Mouse (Mus musculus) embryonic facial prominence, embryonic 11.5 days (tissue): ENCODE results near the gene Doc2b. TPM values are rescaled to one million over a fixed set of nuclear protein-coding genes. Genes with fewer than 3 reads are reported as not detected.

ENCODE experiments used
- ATAC-seq: fragments of 200-750 bp; cut with Nextera tagmentation; replicated peaks from 2 replicates; pipeline ENCODE4 v1.8.0; 2017; ENCODE audit warnings: low read depth; ENCODE audit not compliant: insufficient number of reproducible peaks, low FRiP score, low TSS enrichment
- DNase-seq: peaks from one replicate; pipeline ENCODE4 v3.0.0-alpha.2; 2015; ENCODE audit warnings: low spot score
- H3K27ac ChIP-seq: fragments of 300-500 bp; sonication (generic); replicated peaks from 2 replicates; pipeline ENCODE4 v1.5.1; 2014; ENCODE audit warnings: mild to moderate bottlenecking, low read depth, low read length, control low read depth
- H3K27me3 ChIP-seq: fragments of 300-500 bp; sonication (generic); 2 replicates; pipeline ENCODE4 v1.6.1; 2014; ENCODE audit warnings: mild to moderate bottlenecking, low read length, moderate library complexity, mixed read lengths; ENCODE audit not compliant: control insufficient read depth, insufficient read depth
- H3K36me3 ChIP-seq: fragments of 300-500 bp; sonication (generic); replicated peaks from 2 replicates; pipeline ENCODE4 v1.6.1; 2014; ENCODE audit warnings: low read depth, mild to moderate bottlenecking, low read length, moderate library complexity, mixed read lengths; ENCODE audit not compliant: control insufficient read depth, insufficient read depth
- H3K4me1 ChIP-seq: fragments of 300-500 bp; sonication (generic); 2 replicates; pipeline ENCODE4 v1.6.1; 2014; ENCODE audit warnings: low read length, mixed read lengths; ENCODE audit not compliant: control insufficient read depth, insufficient read depth
- H3K4me2 ChIP-seq: fragments of 300-500 bp; sonication (generic); 2 replicates; pipeline ENCODE4 v1.6.1; 2014; ENCODE audit warnings: low read depth, mild to moderate bottlenecking, control low read depth, low read length, moderate library complexity
- H3K4me3 ChIP-seq: fragments of 300-500 bp; sonication (generic); 2 replicates; pipeline ENCODE4 v1.5.1; 2014; ENCODE audit warnings: low read depth, low read length, control low read depth
- H3K9ac ChIP-seq: fragments of 300-500 bp; sonication (generic); replicated peaks from 2 replicates; pipeline ENCODE4 v1.6.1; 2014; ENCODE audit warnings: mild to moderate bottlenecking, control low read depth, low read length
- H3K9me3 ChIP-seq: fragments of 300-500 bp; sonication (generic); replicated peaks from 2 replicates; pipeline ENCODE4 v1.6.1; 2016; ENCODE audit warnings: mild to moderate bottlenecking, low read length, inconsistent platforms, mixed read lengths; ENCODE audit not compliant: control insufficient read depth
- WGBS: fragments of 180-500 bp; shearing (Covaris S2); extraction: QIAGEN DNeasy Blood & Tissue Kit; methylation state at CpG from one replicate; pipeline ENCODE4 v1.1.7; 2014; 5-methylcytosine and 5-hydroxymethylcytosine counted together
- polyA plus RNA-seq: library from polyadenylated mRNA; unstranded; fragments of >200 nt; fragmentation: Nextera tagmentation; extraction: Ambion mirVana; gene quantifications from 2 replicates; pipeline ENCODE4 v1.2.1, GENCODE M21; 2014

Gene Doc2b
- polyA plus RNA-seq, 1 experiment from 2014 or later, result 0.74 TPM

GRCm38 (mm10) chr11:75764521-75765023 lies 31.3 kb downstream of the Doc2b start:
- H3K27me3 ChIP-seq, result no peaks in the 10 kb centered on the region
- no peak overlapping the region for H3K27ac ChIP-seq

GRCm38 (mm10) chr11:75762708-75763107 lies 33.1 kb downstream of the Doc2b start:
- no peak overlapping the region for H3K27ac ChIP-seq
- no peaks in the 10 kb centered on the region for H3K4me1 ChIP-seq
- H3K27me3 ChIP-seq, result no peaks in the 10 kb centered on the region
- H3K9me3 ChIP-seq, result no peaks in the 10 kb centered on the region
- ATAC-seq, result no peak
- 91% methylated on average over 2 of the region's 2 CpGs for WGBS
- no peak overlapping the region for H3K9ac ChIP-seq
- H3K4me3 ChIP-seq, result no peak overlapping the region
- H3K4me2 ChIP-seq, result no peak overlapping the region
- peaks cover 6% of the 10 kb centered on the region for H3K36me3 ChIP-seq
- no peak for DNase-seq

More at GRCm38 (mm10) chr11:75764521-75765023, 31.3 kb downstream of the Doc2b start:
- 86% methylated on average over 4 of the region's 4 CpGs for WGBS
- Histone ChIP-seq H3K9me3 (no peaks in the 10 kb centered on the region), H3K9ac (no peak overlapping the region), H3K4me1 (no peaks in the 10 kb centered on the region), H3K4me3 (no peak overlapping the region), H3K36me3 (peaks cover 3% of the 10 kb centered on the region), H3K4me2 (no peak overlapping the region)
- DNase-seq (no peak), ATAC-seq (no peak)

GRCm38 (mm10) chr11:75760785-75761184 lies 35.1 kb downstream of the Doc2b start:
- Histone ChIP-seq H3K36me3 (peaks cover 8% of the 10 kb centered on the region), H3K9me3 (no peaks in the 10 kb centered on the region), H3K4me3 (no peak overlapping the region), H3K4me1 (no peaks in the 10 kb centered on the region), H3K4me2 (no peak overlapping the region), H3K27me3 (no peaks in the 10 kb centered on the region), H3K9ac (no peak overlapping the region), H3K27ac (no peak overlapping the region)
- ATAC-seq, result no peak
- DNase-seq, result no peak
- 91% methylated on average over 5 of the region's 5 CpGs for WGBS

GRCm38 (mm10) chr11:75758553-75758952 lies 37.3 kb downstream of the Doc2b start:
- no peak for ATAC-seq
- no peaks in the 10 kb centered on the region for H3K9me3 ChIP-seq
- H3K4me2 ChIP-seq, result no peak overlapping the region
- no peaks in the 10 kb centered on the region for H3K27me3 ChIP-seq
- H3K9ac ChIP-seq, result no peak overlapping the region
- peaks cover 5% of the 10 kb centered on the region for H3K36me3 ChIP-seq
- no peak for DNase-seq
- H3K4me1 ChIP-seq, result no peaks in the 10 kb centered on the region
- WGBS, result 94% methylated on average over 1 of the region's 1 CpGs
- H3K27ac ChIP-seq, result no peak overlapping the region
- H3K4me3 ChIP-seq, result no peak overlapping the region

- no peak overlapping the region for H3K9ac ChIP-seq
- no peaks in the 10 kb centered on the region for H3K9me3 ChIP-seq
- ATAC-seq (no peak), DNase-seq (no peak)
- H3K27me3 ChIP-seq, result no peaks in the 10 kb centered on the region
- 93% methylated on average over 8 of the region's 8 CpGs for WGBS
- no peak overlapping the region for H3K4me3 ChIP-seq
- no peaks in the 10 kb centered on the region for H3K4me1 ChIP-seq
- H3K27ac ChIP-seq, result no peak overlapping the region
- peaks cover 5% of the 10 kb centered on the region for H3K36me3 ChIP-seq
- H3K4me2 ChIP-seq, result no peak overlapping the region
These were observed 39.2 kb downstream of the Doc2b start for GRCm38 (mm10) chr11:75756687-75757086.

GRCm38 (mm10) chr11:75751082-75751481 lies 44.8 kb downstream of the Doc2b start:
- DNase-seq, result no peak
- ATAC-seq, result no peak
- H3K36me3 ChIP-seq, result no peaks in the 10 kb centered on the region; the same call in 1 of the 2 replicates

GRCm38 (mm10) chr11:75750537-75750936 lies 45.3 kb downstream of the Doc2b start:
- Histone ChIP-seq H3K36me3 (no peaks in the 10 kb centered on the region), H3K4me2 (no peak overlapping the region), H3K4me3 (no peak overlapping the region), H3K9me3 (no peaks in the 10 kb centered on the region), H3K27ac (no peak overlapping the region), H3K4me1 (no peaks in the 10 kb centered on the region; the same call in 1 of the 2 replicates), H3K9ac (no peak overlapping the region), H3K27me3 (no peaks in the 10 kb centered on the region)
- DNase-seq (no peak), ATAC-seq (no peak)
- WGBS, result 78% methylated on average over 1 of the region's 1 CpGs

More at GRCm38 (mm10) chr11:75751082-75751481, 44.8 kb downstream of the Doc2b start:
- Histone ChIP-seq H3K4me3 (no peak overlapping the region), H3K4me1 (no peaks in the 10 kb centered on the region; the same call in 1 of the 2 replicates), H3K4me2 (no peak overlapping the region), H3K9me3 (no peaks in the 10 kb centered on the region), H3K27ac (no peak overlapping the region), H3K27me3 (no peaks in the 10 kb centered on the region), H3K9ac (no peak overlapping the region)
- WGBS, result 81% methylated on average over 4 of the region's 4 CpGs

GRCm38 (mm10) chr11:75744761-75745160 lies 51.1 kb downstream of the Doc2b start:
- Histone ChIP-seq H3K9me3 (no peaks in the 10 kb centered on the region), H3K27ac (no peak overlapping the region), H3K27me3 (no peaks in the 10 kb centered on the region), H3K4me2 (no peak overlapping the region), H3K4me3 (no peak overlapping the region), H3K36me3 (no peaks in the 10 kb centered on the region), H3K4me1 (no peaks in the 10 kb centered on the region; the same call in 1 of the 2 replicates), H3K9ac (no peak overlapping the region)
- 99% methylated on average over 3 of the region's 3 CpGs for WGBS
- ATAC-seq (no peak), DNase-seq (no peak)
